Mouse (Mus musculus) kidney, postnatal 36 days (tissue): ENCODE data around the gene Fuca1.
A peak's percentile ranks its signal among the peaks of the same experiment; 100 is the strongest.

ENCODE experiments used
- DNase-seq, 2 experiments: peaks; one replicate each; pipeline ENCODE4 v3.0.0; 2021 to 2022; ENCODE audit warnings: mixed read lengths in 2 of 2

The Fuca1 gene

DNA sequence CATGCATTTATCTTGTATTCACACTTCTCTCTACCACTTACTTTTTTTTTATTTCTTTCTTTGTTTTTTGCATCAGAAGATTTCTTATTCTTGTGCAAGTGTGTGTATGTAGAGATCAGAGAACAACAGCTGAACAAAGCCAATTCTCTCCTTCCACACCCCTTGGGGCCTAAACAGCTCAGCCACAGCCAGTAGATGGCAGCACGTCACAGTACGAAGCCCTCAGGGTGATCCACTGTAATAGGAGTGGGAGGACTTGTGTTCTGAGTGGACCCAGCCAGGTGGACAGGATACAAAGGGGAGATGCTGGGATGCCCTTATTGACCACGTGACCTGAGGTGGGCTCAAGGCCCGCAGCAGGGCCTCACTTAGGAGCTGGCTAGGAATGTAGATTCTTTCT lies 30.7 kb upstream of the Fuca1 start:
- DNase-seq: peak; percentile 80 to 92

DNA sequence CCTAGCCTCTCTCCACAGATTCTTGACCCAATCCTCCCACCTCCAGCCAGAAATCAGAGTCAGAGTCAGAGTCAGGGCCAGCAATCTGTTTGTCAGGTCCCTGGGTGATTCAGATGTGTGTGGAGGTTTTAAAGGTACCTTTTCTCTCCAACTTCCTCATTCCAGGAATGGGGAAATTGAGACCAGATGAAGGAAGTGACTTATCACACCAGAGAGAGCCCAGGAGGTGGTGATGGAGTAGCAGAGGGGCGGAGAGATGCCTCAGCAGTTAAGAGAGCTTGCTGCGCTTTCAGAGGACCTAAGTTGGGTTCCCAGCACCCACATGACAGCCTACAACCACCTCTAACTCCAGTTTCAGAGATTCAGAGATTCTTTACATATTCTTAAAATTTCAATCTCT lies 29.0 kb upstream of the Fuca1 start:
- DNase-seq: no peak

DNA sequence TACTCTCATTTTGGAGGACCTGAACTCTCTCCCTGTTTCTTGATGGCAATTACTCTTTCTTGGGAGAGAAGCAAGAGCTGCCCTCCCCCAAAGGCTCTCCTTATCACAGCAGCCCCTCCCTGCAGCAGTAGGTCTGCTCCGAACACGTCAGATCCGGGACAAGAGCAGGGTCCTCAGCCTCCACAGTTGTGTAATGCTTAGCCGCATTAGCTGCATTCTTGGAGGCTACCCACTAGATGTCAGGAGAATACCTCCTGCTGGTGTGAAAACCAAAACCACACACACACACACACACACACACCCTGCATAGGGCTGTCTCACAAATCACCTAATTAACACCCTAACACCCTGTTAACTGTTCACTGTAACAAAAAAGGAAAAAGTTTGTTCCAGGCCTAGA lies 27.7 kb upstream of the Fuca1 start:
- DNase-seq: no peak

DNA sequence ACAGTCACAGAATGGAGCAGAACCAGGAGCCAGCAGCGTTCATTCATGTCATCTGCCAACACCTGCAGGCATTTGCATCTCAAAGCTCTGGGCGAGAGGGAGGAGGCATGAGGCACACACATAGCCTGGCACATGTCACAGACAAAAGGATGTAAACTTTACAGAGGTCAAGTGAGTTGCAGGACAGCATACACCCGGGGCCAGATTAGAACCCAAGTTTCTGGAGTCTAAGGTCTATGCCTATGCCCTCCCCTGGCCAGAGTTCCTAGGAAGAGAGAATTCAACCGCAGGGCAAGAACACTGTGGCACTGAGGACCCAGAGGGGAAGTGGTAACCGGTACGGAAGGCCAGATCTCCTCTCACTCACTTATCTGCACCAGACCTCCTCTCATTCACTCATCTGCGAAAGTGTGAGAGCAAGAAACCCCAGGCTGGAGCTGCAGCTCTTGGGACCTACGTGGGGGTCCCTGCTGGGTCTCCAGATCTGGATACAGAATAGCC lies 25.4 kb upstream of the Fuca1 start, which contains the start of gene Cnr2:
Cnr2 (plus strand) TSS at position 324 of the 501 bp plus-strand sequence.
- DNase-seq: no peak

DNA sequence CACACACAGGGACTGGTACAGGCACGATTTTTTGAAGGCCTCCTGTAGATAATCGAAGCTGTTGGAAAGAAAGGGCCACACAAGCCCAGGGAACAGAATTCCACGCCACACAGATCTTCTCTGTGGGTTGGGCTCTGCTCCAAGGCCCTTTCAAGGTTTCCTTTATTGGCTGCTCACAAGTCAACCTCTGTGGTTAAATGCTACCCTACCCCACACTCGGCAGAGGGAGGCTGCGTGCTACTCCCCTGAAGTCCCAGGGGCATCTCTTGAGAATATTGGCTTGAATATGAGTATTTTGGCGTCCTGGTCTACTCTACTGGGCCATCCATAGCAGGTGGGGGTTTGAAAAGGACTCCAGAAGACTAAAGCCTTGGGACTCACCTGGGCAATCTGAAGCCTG lies 24.4 kb upstream of the Fuca1 start:
- no peak for DNase-seq

DNA sequence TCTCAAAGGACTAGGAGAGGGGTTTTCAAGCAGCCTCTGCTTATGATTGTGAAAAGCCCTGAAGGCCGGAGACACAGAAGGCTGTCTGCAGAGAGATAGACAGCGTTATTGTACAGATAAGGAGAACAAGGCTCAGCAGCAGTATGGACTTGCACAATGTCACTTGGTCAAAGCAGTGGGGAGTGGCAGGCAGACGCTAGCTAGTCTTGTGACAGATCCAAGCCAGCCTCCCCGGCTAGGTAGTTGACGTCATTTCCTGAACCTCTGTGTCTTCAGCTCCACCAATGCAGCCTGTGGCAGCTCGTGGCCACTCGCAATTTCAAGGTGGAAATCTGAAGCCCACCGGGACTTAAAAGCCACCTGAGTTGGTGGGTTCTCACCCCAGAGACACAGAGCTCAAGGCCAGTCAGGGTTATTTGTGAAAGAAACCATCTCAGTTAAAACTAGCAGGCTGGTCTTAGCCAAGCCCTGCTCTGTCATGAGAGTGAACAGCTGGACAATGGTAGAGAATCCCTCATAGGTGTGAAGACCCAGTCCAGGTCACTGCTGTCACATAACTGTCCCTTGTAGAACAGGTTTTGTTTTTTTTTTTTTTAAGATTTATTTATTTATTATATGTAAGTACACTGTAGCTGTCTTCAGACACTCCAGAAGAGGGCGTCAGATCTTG lies 22.0 kb upstream of the Fuca1 start:
- peak in 1 of 2 experiments; percentile 36 for DNase-seq

DNA sequence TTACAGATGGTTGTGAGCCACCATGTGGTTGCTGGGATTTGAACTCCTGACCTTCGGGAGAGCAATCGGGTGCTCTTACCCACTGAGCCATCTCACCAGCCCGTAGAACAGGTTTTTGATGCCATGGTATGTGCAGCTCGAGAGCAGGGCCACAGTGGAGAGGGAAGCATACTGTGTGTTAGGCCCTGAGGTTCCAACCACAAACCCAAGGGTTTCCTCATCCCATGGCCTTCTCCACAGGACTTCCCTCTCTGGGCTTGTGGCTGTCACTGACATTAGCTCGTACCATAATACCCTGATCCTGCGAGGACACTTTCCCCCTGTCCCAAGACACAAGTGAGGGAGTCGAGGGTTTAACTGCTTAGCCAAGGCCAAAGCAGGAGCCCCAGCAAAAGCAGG lies 21.5 kb upstream of the Fuca1 start:
- DNase-seq: no peak

DNA sequence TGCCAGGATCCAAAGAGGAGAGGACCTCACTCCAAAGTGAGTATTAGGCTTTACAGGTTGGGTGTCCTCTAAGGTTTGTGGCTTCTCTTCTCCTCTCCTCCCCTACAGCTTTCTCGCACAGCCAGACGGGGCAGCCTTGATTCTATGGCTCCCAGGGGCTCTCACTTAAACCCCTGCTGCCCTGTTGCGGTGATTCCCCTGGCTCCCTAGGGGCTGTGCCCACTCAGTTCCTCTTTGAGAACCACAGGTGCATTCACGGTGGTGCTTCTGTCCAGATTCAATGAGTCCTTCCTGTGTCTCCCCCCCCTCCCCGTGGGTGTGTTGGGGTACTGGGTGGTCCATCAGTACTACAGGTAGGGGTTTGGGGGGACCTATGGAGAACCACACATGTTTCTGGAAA lies 20.5 kb upstream of the Fuca1 start:
- DNase-seq: no peak

DNA sequence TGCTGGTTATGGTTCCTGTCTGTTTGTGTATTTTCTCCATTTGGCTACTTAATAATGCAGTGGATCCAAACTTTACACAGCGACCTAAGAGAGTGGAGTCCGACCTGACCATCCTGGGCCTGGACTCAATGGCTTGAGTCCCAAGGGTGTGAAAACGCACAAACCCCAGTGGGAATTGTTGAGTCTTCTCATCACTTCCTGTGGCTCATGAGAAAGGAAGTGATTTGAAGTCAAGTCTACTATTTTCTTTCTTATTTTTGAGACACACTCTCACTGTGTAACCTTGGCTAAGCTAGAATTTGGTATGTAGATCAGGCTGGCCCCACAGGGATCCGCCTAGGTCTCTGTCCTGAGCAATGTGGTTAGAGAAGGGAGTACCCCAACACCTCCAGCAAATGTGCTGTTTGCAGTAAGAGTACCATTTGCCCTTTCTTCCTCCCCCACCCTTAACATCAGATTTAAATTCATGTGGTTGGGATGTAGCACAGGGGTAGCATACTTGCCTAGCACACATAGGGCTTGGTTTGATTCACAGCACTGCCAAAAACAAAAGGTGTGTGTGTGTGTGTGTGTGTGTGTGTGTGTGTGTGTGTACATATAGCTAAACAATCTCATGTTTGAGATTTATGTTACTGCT lies 17.8 kb upstream of the Fuca1 start:
- DNase-seq: no peak

DNA sequence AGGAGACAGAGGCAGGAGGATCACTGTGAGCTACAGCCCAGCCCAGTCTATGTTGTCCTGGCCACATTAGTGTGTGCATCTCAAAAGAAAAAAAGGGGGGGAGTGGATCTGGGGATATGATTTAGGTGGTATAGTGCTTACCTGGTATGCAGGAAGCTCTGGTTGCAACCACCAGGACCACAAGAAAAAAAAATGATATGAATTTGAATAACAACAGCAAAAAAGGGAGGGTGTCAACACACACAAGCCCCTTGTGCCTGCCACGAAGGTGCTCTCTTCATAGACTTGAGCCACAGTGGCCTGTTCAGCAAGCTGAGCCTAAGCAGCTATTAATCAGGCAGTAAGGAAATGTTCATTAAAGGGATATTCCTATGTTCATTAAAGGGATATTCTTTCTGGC lies 15.7 kb upstream of the Fuca1 start:
- no peak for DNase-seq

DNA sequence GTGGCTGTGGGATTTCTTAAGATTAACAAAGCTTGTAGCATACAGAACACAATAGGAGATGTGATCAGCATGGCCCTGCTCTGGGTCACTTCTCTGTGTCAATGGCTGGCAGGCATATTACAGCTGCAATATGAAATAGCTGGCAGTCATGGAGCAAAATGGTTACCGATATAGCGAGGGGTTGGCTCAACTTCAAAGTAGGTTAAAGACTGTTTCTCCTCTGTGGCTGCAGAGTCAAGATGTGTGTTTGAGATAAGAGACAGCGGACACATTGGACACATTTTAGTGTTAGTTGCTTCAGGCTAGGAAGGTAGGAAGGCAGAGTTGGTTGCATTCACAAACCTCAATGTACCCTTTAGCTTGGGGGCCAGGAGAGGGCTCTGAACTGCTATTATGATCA lies 13.9 kb upstream of the Fuca1 start:
- no peak for DNase-seq

DNA sequence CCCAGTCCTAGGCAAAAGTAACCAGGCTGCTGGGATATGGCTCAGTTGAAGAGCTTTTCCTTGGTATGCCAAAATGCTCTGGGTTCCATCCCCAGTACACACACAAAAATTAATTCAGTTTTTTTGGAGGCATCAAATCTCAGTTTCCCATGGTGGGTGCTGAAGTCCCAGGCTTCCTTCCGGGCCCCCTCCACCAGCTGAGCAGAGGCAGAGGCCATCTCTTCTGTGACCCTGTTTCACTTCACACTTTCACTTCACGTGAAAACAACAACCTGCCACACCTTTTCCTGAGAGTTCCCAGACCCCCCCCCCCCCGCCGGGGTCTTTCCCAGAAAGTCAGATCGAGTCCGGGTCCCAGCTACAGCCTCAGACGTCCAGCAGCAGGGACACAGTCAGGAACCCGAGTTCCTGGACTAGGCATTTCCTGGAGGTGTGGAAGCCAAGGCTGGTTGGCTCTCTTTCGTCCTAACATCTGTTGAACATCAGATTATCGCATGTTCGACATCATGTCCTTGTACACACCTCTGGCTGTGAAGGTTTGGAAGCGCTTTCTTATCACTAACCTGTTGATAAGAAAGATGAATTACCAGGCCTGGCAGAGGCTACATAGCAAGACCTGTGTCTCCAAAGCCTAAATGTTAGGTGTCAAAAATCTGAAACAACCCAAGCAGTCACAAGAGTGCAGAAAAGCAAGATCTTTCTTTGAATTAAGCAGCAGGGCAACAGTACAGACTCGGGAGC lies 11.0 kb upstream of the Fuca1 start:
- peak in 1 of 2 experiments; percentile 27 for DNase-seq

DNA sequence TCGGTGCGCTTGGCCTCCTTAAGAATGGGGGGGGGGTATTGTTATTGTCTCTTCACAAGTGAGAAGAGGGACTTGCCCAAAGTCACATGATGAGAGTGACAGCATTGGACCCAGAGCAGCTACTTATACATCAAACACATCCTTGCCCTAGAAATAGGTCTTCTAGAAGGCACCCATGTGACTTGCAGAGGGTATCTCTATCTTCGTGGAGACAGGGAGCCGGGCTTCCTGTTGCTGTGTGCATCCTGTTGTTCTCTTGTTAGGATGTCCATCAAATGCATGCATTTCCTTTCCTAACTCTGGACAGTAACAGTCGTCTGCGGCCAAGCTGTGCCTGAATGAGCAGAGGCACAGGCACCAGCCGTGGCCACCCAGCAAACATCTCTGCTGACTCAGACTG lies 9.0 kb upstream of the Fuca1 start:
- peak; percentile 46 to 47 for DNase-seq

DNA sequence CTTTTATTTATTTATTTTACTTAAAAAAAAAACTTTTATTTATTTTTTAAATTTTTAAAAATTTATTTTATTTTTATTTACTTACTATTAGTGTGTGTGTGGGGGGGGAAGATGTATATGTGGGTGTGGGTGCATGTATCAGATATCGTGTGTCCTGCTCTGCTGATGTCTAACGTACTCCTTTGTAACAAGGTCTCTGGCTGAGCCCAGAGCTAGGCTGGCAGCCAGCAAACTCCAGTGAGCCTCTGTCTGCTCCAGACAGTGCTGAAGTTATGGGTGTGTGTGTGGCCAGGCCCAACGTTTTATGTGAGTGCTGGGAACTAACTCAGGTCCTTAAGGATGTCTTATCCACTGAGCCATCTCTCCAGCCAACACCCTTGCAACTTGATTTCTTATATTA lies 8.4 kb upstream of the Fuca1 start:
- peak in 1 of 2 experiments; percentile 38 for DNase-seq

DNA sequence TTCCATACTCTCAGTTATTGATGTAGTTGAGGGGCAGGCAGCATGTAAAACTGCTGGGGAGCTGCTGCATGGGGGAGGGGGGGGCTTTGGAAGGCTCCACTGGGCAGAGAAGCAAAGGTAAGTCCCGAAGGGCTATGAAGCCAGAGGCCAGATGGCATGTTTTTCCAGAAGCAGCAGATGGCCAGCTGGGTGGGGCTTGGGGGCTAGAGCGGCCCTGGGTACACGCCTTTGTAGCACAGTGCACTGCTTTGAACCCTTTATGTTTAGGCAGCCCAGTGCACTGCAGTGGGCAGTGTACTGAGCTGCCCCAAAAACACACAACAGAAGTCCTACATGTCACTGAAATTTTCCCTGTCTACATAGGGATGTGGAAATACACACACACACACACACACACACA lies 7.7 kb upstream of the Fuca1 start:
- no peak for DNase-seq

DNA sequence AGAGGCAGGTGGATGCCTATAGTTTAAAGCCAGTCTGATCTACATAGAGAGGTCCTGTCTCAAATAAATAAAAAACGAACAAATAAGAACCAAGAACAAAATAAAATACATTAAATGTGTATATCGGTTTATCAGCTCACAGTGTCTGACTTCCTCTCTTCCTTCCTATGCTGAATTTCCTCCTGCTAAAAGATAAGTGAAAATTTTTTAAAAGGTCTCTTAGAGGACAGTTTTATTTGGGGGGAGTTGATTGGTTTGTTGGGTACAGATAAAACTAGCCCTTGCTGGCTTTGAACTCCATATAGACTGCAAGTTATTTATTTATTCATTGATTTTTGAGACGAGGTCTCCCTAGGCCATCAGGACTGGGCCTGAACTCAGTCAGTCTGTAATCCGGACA lies 7.1 kb upstream of the Fuca1 start:
- no peak for DNase-seq

DNA sequence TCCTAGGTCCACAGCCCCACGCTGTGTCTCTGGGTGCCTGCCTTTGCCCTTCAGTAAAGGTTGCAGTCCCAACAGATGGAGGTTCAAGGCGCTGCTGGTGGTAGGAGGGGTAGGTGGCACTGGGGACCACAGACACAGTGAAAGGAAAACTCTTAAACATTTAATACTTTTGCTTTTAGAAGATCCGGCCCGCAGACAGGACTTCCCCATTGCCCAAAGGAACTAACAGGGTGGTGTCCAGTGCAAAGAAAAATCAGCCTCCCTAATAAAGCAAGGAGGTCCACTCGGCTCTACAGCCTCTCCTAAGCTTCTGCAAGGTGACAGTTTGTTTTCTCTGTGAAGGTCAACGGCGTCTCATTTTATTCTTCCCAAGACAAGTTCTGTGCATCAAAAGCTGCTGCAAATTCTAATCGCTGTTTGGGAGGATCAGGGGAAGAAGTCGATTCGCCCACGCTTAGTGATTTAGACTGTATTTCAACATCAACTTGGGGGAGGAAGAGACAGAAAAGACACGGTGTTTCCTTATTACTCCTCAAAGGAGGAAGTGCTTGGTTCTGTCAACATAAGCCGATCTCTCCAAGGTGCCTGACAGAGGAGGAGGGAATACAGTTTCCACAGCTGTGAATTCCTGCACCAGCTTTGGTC lies 1.8 kb upstream of the Fuca1 start:
- DNase-seq: no peak

DNA sequence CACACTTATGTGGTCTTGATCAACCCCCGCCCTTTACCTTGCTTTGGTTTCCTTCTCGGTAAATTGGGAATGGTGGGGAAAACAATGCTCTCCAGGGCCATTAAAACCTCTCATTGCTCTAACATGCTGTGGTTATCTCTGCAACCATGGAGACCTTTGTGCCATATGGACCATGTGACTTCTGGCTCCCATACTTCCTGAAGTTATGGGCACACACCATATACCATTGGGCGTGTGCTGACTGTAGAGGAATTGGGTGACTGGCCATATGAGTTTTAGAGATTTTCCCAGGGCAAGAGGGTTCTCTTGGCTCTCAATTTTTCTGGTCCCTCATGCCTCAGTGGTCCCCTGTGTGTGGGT lies 1.3 kb upstream of the Fuca1 start:
- no peak for DNase-seq

DNA sequence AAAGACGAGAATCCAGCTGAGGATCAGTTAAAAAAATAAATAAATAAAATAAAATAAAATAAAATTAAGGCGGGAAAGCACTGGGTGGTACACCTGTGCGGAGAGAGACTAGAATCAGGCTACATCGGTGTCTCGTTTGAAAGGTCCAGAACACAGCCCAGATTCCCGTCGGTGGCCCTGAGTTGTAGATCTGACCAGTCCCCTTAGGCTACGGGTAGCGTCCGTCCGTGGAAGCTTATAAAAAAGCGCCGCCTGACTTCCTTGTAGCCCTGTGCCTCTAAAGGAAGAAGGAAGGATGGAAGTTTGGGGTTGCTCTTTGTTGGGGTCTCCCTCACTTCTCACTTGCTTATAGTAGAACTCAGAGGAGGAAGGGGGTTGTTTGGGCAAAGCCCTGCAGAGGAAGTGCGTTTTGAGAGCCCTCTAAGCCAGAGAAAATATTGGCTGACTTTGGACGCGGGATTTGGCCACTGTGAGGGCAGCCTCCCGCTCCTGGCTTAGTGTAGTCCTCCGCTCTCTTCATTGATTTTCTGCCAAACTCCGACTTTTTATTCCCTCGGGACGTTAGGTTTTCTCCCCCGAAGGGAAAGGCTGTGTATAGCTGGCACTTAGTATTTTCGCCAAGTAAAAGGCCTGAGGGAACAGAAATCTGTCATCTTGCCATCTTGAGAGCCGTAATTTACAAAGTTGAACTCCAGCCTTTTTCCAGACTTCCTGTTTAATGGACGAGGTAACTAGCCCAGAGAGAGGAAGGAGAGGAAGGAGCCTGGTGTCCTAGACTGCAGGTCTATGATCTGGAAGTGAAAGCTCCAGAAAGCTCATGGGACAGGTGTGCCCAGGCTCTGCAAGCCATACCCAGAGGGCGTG lies 954 bp downstream of the Fuca1 start:
- peak; percentile 34 to 47 for DNase-seq

DNA sequence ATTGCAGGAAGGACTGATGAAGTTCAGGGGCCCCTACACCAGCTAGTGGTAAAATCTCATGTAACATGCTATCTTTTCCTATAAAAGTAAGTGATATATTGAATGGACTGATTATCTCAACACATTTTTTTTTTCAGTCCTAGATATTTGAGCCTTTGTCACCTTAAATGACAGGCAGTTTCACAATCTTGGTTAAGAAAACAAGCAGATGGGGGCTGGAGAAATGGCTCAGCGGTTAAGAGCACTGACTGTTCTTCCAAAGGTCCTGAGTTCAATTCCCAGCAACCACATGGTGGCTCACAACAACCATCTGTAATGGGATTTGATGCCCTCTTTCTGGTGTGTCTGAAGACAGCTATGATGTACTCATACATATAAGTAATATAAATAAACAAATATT lies 1.7 kb downstream of the Fuca1 start:
- DNase-seq: no peak

DNA sequence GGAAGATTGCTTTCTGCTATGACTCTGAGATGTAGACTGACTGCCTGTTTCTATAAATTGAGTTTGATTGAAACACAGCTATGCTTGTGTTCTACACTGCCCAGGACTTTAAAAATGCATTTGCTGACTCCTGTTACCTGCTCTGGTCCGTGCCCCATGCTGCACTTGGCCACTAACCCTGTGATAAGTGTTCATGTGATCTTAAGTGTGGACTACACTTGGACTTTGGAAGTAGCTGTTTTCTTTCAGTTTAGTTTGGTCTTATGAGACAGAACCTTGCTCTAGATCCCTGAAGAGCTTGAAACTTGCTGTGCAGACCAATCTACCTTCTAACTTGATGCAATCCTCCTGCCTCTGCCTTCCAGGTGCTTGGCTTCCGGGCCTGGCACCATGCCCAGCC lies 3.9 kb downstream of the Fuca1 start:
- peak; percentile 55 to 77 for DNase-seq

DNA sequence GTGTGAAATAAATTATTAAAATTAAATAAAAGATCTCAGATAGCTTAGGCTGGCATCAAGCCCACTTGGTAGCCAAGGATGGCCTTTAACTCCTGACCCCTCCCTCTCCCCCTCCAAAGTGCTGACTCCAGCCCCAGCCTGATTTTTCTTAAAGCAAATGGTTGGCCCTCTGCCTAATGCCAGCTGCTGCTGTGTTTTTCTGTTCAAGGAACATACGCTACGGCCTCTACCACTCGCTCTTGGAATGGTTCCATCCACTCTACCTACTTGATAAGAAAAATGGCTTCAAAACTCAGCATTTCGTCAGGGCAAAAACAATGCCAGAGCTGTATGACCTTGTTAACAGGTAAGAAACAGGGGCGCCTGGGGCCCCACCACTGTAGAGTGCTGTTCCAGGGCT lies 4.8 kb downstream of the Fuca1 start:
- DNase-seq: peak; percentile 67 to 78
